Mouse (Mus musculus): ENCODE data around the gene Arhgef3. TPM values are rescaled to one million over a fixed set of nuclear protein-coding genes. Genes with fewer than 3 reads are reported as not detected.

Gene Arhgef3
- polyA plus RNA-seq, 1 experiment from 2014 or later = 5.4 TPM

GRCm38 (mm10) chr14:27156032-27156431, 41.3 kb downstream of the Arhgef3 start:
- WGBS = 86% methylated on average over 6 of the region's 6 CpGs
- Histone ChIP-seq H3K4me1 (ENCODE audit: control insufficient read depth, insufficient read depth, low read length) (no peaks in the 10 kb centered on the region), H3K9ac (replicated peaks; ENCODE audit: low read length) (no peak overlapping the region), H3K9me3 (replicated peaks; ENCODE audit: control insufficient read depth, low read length) (no peaks in the 10 kb centered on the region), H3K27ac (replicated peaks; ENCODE audit: low read depth, low read length) (no peak overlapping the region), H3K27me3 (ENCODE audit: control insufficient read depth, insufficient read depth, low read length) (no peaks in the 10 kb centered on the region), H3K36me3 (replicated peaks; ENCODE audit: control insufficient read depth, insufficient read depth, low read depth, low read length) (no peaks in the 10 kb centered on the region), H3K4me3 (ENCODE audit: low read depth, low read length) (no peak overlapping the region), H3K4me2 (ENCODE audit: low read depth, low read length) (no peak overlapping the region)
- ATAC-seq (replicated peaks; ENCODE audit: insufficient number of reproducible peaks, low FRiP score, low TSS enrichment, low read depth) (no peak), DNase-seq (ENCODE audit: low spot score) (no peak)

GRCm38 (mm10) chr14:27158133-27158532, 43.4 kb downstream of the Arhgef3 start:
- 64% methylated on average over 3 of the region's 3 CpGs for WGBS
- no peaks in the 10 kb centered on the region for H3K9me3 ChIP-seq (replicated peaks; ENCODE audit: control insufficient read depth, low read length)

GRCm38 (mm10) chr14:27158782-27159181, 44.1 kb downstream of the Arhgef3 start:
- Histone ChIP-seq H3K27me3 (ENCODE audit: control insufficient read depth, insufficient read depth, low read length) (no peaks in the 10 kb centered on the region), H3K4me3 (ENCODE audit: low read depth, low read length) (no peak overlapping the region), H3K36me3 (replicated peaks; ENCODE audit: control insufficient read depth, insufficient read depth, low read depth, low read length) (no peaks in the 10 kb centered on the region), H3K27ac (replicated peaks; ENCODE audit: low read depth, low read length) (no peak overlapping the region), H3K4me1 (ENCODE audit: control insufficient read depth, insufficient read depth, low read length) (no peaks in the 10 kb centered on the region), H3K4me2 (ENCODE audit: low read depth, low read length) (no peak overlapping the region), H3K9ac (replicated peaks; ENCODE audit: low read length) (no peak overlapping the region), H3K9me3 (replicated peaks; ENCODE audit: control insufficient read depth, low read length) (no peaks in the 10 kb centered on the region)
- 42% methylated on average over 2 of the region's 2 CpGs for WGBS
- ATAC-seq (replicated peaks; ENCODE audit: insufficient number of reproducible peaks, low FRiP score, low TSS enrichment, low read depth) (no peak), DNase-seq (ENCODE audit: low spot score) (no peak)

More at GRCm38 (mm10) chr14:27158133-27158532, 43.4 kb downstream of the Arhgef3 start:
- no peak for DNase-seq (ENCODE audit: low spot score)
- Histone ChIP-seq H3K4me1 (ENCODE audit: control insufficient read depth, insufficient read depth, low read length) (no peaks in the 10 kb centered on the region), H3K4me3 (ENCODE audit: low read depth, low read length) (no peak overlapping the region), H3K36me3 (replicated peaks; ENCODE audit: control insufficient read depth, insufficient read depth, low read depth, low read length) (no peaks in the 10 kb centered on the region), H3K9ac (replicated peaks; ENCODE audit: low read length) (no peak overlapping the region), H3K4me2 (ENCODE audit: low read depth, low read length) (no peak overlapping the region), H3K27me3 (ENCODE audit: control insufficient read depth, insufficient read depth, low read length) (no peaks in the 10 kb centered on the region), H3K27ac (replicated peaks; ENCODE audit: low read depth, low read length) (no peak overlapping the region)
- ATAC-seq (replicated peaks; ENCODE audit: insufficient number of reproducible peaks, low FRiP score, low TSS enrichment, low read depth) = no peak

- Histone ChIP-seq H3K27me3 (ENCODE audit: control insufficient read depth, insufficient read depth, low read length) (no peaks in the 10 kb centered on the region), H3K36me3 (replicated peaks; ENCODE audit: control insufficient read depth, insufficient read depth, low read depth, low read length) (no peaks in the 10 kb centered on the region), H3K9ac (replicated peaks; ENCODE audit: low read length) (no peak overlapping the region), H3K27ac (replicated peaks; ENCODE audit: low read depth, low read length) (no peak overlapping the region), H3K4me3 (ENCODE audit: low read depth, low read length) (no peak overlapping the region), H3K9me3 (replicated peaks; ENCODE audit: control insufficient read depth, low read length) (no peaks in the 10 kb centered on the region), H3K4me2 (ENCODE audit: low read depth, low read length) (no peak overlapping the region), H3K4me1 (ENCODE audit: control insufficient read depth, insufficient read depth, low read length) (no peaks in the 10 kb centered on the region)
- 91% methylated on average over 7 of the region's 7 CpGs for WGBS
- ATAC-seq (replicated peaks; ENCODE audit: insufficient number of reproducible peaks, low FRiP score, low TSS enrichment, low read depth) (no peak), DNase-seq (ENCODE audit: low spot score) (no peak)
Observed at GRCm38 (mm10) chr14:27160762-27161161, 46.1 kb downstream of the Arhgef3 start.

- Histone ChIP-seq H3K4me2 (ENCODE audit: low read depth, low read length) (no peak overlapping the region), H3K4me1 (ENCODE audit: control insufficient read depth, insufficient read depth, low read length) (no peaks in the 10 kb centered on the region), H3K27ac (replicated peaks; ENCODE audit: low read depth, low read length) (no peak overlapping the region), H3K4me3 (ENCODE audit: low read depth, low read length) (no peak overlapping the region), H3K9ac (replicated peaks; ENCODE audit: low read length) (no peak overlapping the region), H3K36me3 (replicated peaks; ENCODE audit: control insufficient read depth, insufficient read depth, low read depth, low read length) (no peaks in the 10 kb centered on the region), H3K9me3 (replicated peaks; ENCODE audit: control insufficient read depth, low read length) (no peaks in the 10 kb centered on the region), H3K27me3 (ENCODE audit: control insufficient read depth, insufficient read depth, low read length) (no peaks in the 10 kb centered on the region)
- DNase-seq (ENCODE audit: low spot score) (no peak), ATAC-seq (replicated peaks; ENCODE audit: insufficient number of reproducible peaks, low FRiP score, low TSS enrichment, low read depth) (no peak)
- 89% methylated on average over 6 of the region's 6 CpGs for WGBS
Observed at GRCm38 (mm10) chr14:27164639-27165038, 49.9 kb downstream of the Arhgef3 start.

- Histone ChIP-seq H3K27ac (replicated peaks; ENCODE audit: low read depth, low read length) (no peak overlapping the region), H3K9me3 (replicated peaks; ENCODE audit: control insufficient read depth, low read length) (no peaks in the 10 kb centered on the region)
Observed at GRCm38 (mm10) chr14:27166751-27167150, 52.1 kb downstream of the Arhgef3 start.

GRCm38 (mm10) chr14:27167177-27167576, 52.5 kb downstream of the Arhgef3 start:
- WGBS = 79% methylated on average over 4 of the region's 4 CpGs
- no peaks in the 10 kb centered on the region; the same call in 1 of the 2 replicates for H3K4me1 ChIP-seq (ENCODE audit: control insufficient read depth, insufficient read depth, low read length)
- no peak overlapping the region for H3K4me3 ChIP-seq (ENCODE audit: low read depth, low read length)
- no peak for DNase-seq (ENCODE audit: low spot score)
- H3K4me2 ChIP-seq (ENCODE audit: low read depth, low read length) = no peak overlapping the region
- H3K9ac ChIP-seq (replicated peaks; ENCODE audit: low read length) = no peak overlapping the region
- no peak overlapping the region for H3K27ac ChIP-seq (replicated peaks; ENCODE audit: low read depth, low read length)
- no peaks in the 10 kb centered on the region for H3K9me3 ChIP-seq (replicated peaks; ENCODE audit: control insufficient read depth, low read length)
- no peak for ATAC-seq (replicated peaks; ENCODE audit: insufficient number of reproducible peaks, low FRiP score, low TSS enrichment, low read depth)
- H3K36me3 ChIP-seq (replicated peaks; ENCODE audit: control insufficient read depth, insufficient read depth, low read depth, low read length) = no peaks in the 10 kb centered on the region
- no peaks in the 10 kb centered on the region for H3K27me3 ChIP-seq (ENCODE audit: control insufficient read depth, insufficient read depth, low read length)

More at GRCm38 (mm10) chr14:27166751-27167150, 52.1 kb downstream of the Arhgef3 start:
- Histone ChIP-seq H3K36me3 (replicated peaks; ENCODE audit: control insufficient read depth, insufficient read depth, low read depth, low read length) (no peaks in the 10 kb centered on the region), H3K4me2 (ENCODE audit: low read depth, low read length) (no peak overlapping the region), H3K4me1 (ENCODE audit: control insufficient read depth, insufficient read depth, low read length) (no peaks in the 10 kb centered on the region; the same call in 1 of the 2 replicates), H3K9ac (replicated peaks; ENCODE audit: low read length) (no peak overlapping the region), H3K4me3 (ENCODE audit: low read depth, low read length) (no peak overlapping the region), H3K27me3 (ENCODE audit: control insufficient read depth, insufficient read depth, low read length) (no peaks in the 10 kb centered on the region)
- no peak for ATAC-seq (replicated peaks; ENCODE audit: insufficient number of reproducible peaks, low FRiP score, low TSS enrichment, low read depth)
- 70% methylated on average over 8 of the region's 8 CpGs for WGBS
- DNase-seq (ENCODE audit: low spot score) = no peak

- no peaks in the 10 kb centered on the region for H3K9me3 ChIP-seq (replicated peaks; ENCODE audit: control insufficient read depth, low read length)
- no peaks in the 10 kb centered on the region; the same call in 1 of the 2 replicates for H3K4me1 ChIP-seq (ENCODE audit: control insufficient read depth, insufficient read depth, low read length)
- 86% methylated on average over 5 of the region's 5 CpGs for WGBS
- ATAC-seq (replicated peaks; ENCODE audit: insufficient number of reproducible peaks, low FRiP score, low TSS enrichment, low read depth) = no peak
- H3K27me3 ChIP-seq (ENCODE audit: control insufficient read depth, insufficient read depth, low read length) = no peaks in the 10 kb centered on the region
- no peaks in the 10 kb centered on the region for H3K36me3 ChIP-seq (replicated peaks; ENCODE audit: control insufficient read depth, insufficient read depth, low read depth, low read length)
- H3K4me3 ChIP-seq (ENCODE audit: low read depth, low read length) = no peak overlapping the region
- H3K27ac ChIP-seq (replicated peaks; ENCODE audit: low read depth, low read length) = no peak overlapping the region
- DNase-seq (ENCODE audit: low spot score) = no peak
- H3K9ac ChIP-seq (replicated peaks; ENCODE audit: low read length) = no peak overlapping the region
- H3K4me2 ChIP-seq (ENCODE audit: low read depth, low read length) = no peak overlapping the region
Observed at GRCm38 (mm10) chr14:27168387-27168786, 53.7 kb downstream of the Arhgef3 start.
